Mouse (Mus musculus): ENCODE results near the gene Armh4. TPM values are rescaled to one million over a fixed set of nuclear protein-coding genes. Genes with fewer than 3 reads are reported as not detected.
A peak's percentile ranks its signal among the peaks of the same experiment; 100 is the strongest.

Armh4 gene
- total and polyA plus RNA-seq, 2 experiments from 2014 or later, result 17.9 to 23.3 TPM

DNA sequence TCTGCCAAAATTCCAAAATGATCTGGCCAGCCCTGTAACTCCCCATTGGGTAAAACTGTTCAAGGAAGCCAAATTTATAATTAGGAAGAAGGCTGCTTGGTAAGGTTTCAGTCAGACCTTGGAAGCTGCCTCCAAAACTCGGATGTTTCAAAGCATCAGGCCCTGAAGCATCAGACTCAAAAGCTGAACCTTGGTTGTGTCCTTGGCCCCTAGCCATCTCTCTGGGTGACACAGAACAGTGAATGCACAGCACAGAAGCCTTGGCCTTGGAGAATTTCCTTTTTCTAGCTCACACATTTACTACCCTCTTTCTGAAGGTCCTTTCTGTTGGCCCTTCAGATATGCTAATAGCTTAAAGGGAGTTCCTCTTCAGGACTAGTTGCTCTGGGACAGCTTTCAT is 134.0 kb downstream of the Armh4 start:
- TF ChIP-seq CTCF (IDR thresholded peaks at IDR 0.05), result no peak
- Histone ChIP-seq H3K4me3 (ENCODE audit: low read depth, low read length) (no peak overlapping the region), H3K27ac (ENCODE audit: low read depth, low read length) (no peak overlapping the region), H3K4me2 (ENCODE audit: low read depth, low read length, poor library complexity, severe bottlenecking) (no peak overlapping the region), H3K9ac (replicated peaks; ENCODE audit: low read length, poor library complexity, severe bottlenecking) (no peak overlapping the region), H3K9me3 (ENCODE audit: low read length) (no peaks in the 10 kb centered on the region), H3K27me3 (ENCODE audit: insufficient read depth, low read length) (no peaks in the 10 kb centered on the region), H3K36me3 (ENCODE audit: insufficient read depth, low read length) (no peaks in the 10 kb centered on the region), H3K4me1 (ENCODE audit: insufficient read depth, low read length) (no peaks in the 10 kb centered on the region)
- ATAC-seq (ENCODE audit: low FRiP score), result no peak
- 62% methylated on average over 1 of the region's 1 CpGs for WGBS
- no peak for DNase-seq (ENCODE audit: low spot score)

DNA sequence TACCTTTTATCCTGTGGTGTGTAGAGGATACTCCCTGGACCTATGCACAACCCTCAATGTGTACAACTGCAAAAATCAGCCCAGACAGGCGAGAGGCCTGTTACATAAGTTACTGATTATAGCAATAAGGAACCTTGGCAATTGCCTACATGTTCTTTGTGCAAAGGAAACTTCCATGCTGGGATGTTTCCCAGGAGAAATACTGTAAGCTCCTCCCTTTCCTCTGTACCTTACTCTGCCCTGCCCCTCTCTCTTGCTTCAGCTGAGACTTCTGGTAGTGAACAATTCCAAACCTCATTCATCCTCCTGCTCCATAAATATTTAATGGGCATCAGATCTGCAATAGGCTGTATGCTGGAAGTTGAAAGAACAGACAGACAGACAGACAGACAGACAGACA is 145.8 kb downstream of the Armh4 start:
- DNase-seq (ENCODE audit: low spot score) (no peak), ATAC-seq (ENCODE audit: low FRiP score) (no peak)
- Histone ChIP-seq H3K4me1 (ENCODE audit: insufficient read depth, low read length) (no peaks in the 10 kb centered on the region), H3K4me3 (ENCODE audit: low read depth, low read length) (no peak overlapping the region), H3K27me3 (ENCODE audit: insufficient read depth, low read length) (no peaks in the 10 kb centered on the region), H3K27ac (ENCODE audit: low read depth, low read length) (no peak overlapping the region), H3K4me2 (ENCODE audit: low read depth, low read length, poor library complexity, severe bottlenecking) (no peak overlapping the region), H3K9ac (replicated peaks; ENCODE audit: low read length, poor library complexity, severe bottlenecking) (no peak overlapping the region), H3K36me3 (ENCODE audit: insufficient read depth, low read length) (no peaks in the 10 kb centered on the region), H3K9me3 (ENCODE audit: low read length) (no peaks in the 10 kb centered on the region)
- no peak for TF ChIP-seq CTCF (IDR thresholded peaks at IDR 0.05)
- 78% methylated on average over 1 of the region's 1 CpGs for WGBS

GRCm38 (mm10) chr14:49626055-49626454 is 157.1 kb downstream of the Armh4 start:
- H3K4me3 ChIP-seq (ENCODE audit: low read depth, low read length), result no peak overlapping the region
- ATAC-seq (ENCODE audit: low FRiP score), result no peak
- DNase-seq (ENCODE audit: low spot score), result peak; percentile 1
- no peaks in the 10 kb centered on the region for H3K4me1 ChIP-seq (ENCODE audit: insufficient read depth, low read length)
- no peak overlapping the region for H3K27ac ChIP-seq (ENCODE audit: low read depth, low read length)
- no peak overlapping the region for H3K9ac ChIP-seq (replicated peaks; ENCODE audit: low read length, poor library complexity, severe bottlenecking)
- no peak overlapping the region for H3K4me2 ChIP-seq (ENCODE audit: low read depth, low read length, poor library complexity, severe bottlenecking)
- no peaks in the 10 kb centered on the region for H3K9me3 ChIP-seq (ENCODE audit: low read length)
- H3K27me3 ChIP-seq (ENCODE audit: insufficient read depth, low read length), result no peaks in the 10 kb centered on the region
- H3K36me3 ChIP-seq (ENCODE audit: insufficient read depth, low read length), result no peaks in the 10 kb centered on the region
- TF ChIP-seq CTCF (IDR thresholded peaks at IDR 0.05), result no peak
- WGBS, result 27% methylated on average over 4 of the region's 4 CpGs

Other genes starting within 250 kb of the Armh4 start
- gene Olfr722, start 118.6 kb upstream of the Armh4 start, total RNA-seq (2014; rRNA removed), result not detected in 2 replicates
- gene Olfr722, start 118.6 kb upstream of the Armh4 start, polyA plus RNA-seq (2015; fragmentation: Nextera tagmentation; extraction: Ambion mirVana), result not detected in 2 replicates
- gene Olfr723, start 148.4 kb upstream of the Armh4 start, total RNA-seq (2014; rRNA removed), result not detected in 2 replicates
- not detected in 2 replicates for gene Olfr723, start 148.4 kb upstream of the Armh4 start, polyA plus RNA-seq (2015; fragmentation: Nextera tagmentation; extraction: Ambion mirVana)
- gene Olfr724, start 179.9 kb upstream of the Armh4 start, total RNA-seq (2014; rRNA removed), result not detected in 2 replicates
- gene Olfr724, start 179.9 kb upstream of the Armh4 start, polyA plus RNA-seq (2015; fragmentation: Nextera tagmentation; extraction: Ambion mirVana), result not detected in 2 replicates